Mouse (Mus musculus): Measurements from ENCODE around the gene H1fnt. TPM values are rescaled to one million over a fixed set of nuclear protein-coding genes. Genes with fewer than 3 reads are reported as not detected.
A peak's percentile ranks its signal among the peaks of the same experiment; 100 is the strongest.

Gene H1fnt
- not detected for total RNA-seq (2021)

DNA sequence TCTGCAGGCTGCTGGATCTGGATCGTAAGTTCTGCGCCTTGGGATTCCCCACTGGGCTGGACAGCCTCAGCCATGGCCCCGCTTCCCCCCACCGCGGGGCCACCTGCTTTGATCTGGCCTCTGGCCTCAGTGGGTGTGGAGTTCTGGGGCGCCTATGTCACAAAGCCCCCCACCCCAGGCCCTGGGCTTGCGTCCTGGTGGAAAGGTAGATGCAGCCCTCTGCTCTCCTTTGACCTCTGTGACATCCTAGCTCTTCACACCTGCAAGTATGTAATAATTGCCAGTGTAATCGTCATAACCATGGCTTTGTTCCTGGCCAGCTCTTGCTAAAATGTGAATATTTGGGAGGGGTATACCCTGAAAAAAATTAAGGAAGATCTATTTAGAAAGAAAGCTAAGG is at the start of gene H1fnt:
H1fnt (minus strand) TSS at position 101 of the 400 bp plus-strand sequence.
- intact Hi-C loops (cut with DNase I) = no loop called here
- DNase-seq = no peak

DNA sequence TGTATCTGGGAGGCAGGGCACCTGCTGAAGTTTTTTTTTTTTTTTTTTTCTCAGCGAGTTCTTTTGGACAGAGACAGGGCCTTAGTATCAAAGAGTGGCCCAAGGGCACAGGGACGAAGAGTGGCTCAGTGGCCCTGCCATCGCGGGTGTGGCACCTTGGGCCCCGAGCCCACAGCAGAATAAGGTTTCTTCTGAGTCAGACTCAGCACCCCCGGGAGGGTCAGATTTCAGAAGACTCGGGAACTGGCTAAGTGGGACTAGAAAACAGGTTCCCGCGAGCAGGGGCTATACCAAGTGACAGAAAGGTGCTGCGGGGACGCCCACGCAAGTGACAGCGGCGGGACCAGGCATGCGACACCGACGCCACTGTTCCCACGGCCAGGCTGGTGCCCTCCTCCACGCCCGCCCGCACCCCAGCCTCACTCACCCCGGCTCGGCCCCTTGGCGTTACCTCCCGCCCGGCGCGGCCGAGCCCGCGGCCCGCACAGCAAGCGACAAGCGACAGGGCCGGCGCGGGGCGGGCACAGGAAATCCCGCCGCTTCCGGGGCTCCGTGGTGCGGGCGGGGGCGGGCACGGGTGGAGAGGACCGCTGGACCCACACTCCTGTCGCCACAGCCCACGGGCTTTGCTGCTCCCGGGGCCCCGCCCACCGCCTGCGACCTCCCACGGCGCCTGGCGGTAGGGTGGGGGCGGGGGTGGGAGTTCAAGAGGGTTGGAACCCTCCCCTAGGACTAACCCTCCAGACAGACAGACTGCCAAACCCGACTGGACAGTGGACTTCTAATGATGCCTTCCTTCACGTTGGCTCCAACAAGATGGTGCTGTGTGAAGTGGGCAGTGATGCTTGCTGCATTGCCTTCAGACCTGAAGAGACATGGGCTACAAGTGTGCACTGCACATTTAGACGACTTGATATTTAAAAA is 38.8 kb upstream of the H1fnt start, which contains the start of gene Zfp641:
Zfp641 (minus strand) TSS at position 534 of the 924 bp plus-strand sequence.
- intact Hi-C loops (cut with DNase I) = no loop called here

DNA sequence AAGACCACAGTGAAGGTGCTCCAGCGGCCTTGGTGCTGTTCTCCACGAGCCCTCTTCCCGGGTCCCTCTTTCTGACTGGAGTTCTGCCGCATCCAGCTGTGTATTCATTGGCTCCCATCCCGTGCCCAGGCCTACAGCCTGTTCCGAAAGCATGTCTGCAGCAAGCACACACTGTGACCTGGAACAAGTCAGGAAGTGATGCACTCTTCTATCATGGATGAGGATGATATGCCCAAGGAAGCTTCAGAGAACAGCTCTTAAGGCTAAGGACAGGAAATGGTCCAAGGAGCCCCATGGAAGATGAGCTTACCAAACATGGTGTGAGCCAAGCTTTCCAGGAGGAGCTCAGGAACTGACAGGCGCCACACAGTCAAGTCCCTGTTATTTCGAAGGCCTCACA is 36.6 kb upstream of the H1fnt start:
- DNase-seq = no peak
- intact Hi-C loops (cut with DNase I) = no loop called here

More for the DNA sequence above, 38.8 kb upstream of the H1fnt start, which contains the start of gene Zfp641:
- peak; percentile 31 to 32 for DNase-seq

DNA sequence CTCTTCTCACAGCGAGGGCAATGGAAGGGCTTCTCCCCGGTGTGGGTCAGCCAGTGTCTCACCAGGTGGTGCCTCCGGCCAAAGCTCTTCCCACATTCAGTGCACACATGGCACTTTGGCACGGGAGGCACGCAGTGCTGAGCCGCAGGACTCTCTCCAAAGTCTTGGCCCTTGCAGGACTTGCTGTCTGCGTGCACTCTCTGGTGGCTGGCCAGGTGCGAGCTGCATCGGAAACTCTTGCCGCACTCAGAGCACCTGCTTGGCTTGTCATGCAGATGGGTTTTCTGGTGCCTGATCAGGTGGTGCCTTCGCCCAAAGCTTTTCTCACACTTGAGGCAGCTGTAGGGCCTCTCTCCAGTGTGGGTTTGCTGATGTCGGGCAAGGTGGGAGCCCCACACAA is 31.5 kb upstream of the H1fnt start:
- no peak for DNase-seq

DNA sequence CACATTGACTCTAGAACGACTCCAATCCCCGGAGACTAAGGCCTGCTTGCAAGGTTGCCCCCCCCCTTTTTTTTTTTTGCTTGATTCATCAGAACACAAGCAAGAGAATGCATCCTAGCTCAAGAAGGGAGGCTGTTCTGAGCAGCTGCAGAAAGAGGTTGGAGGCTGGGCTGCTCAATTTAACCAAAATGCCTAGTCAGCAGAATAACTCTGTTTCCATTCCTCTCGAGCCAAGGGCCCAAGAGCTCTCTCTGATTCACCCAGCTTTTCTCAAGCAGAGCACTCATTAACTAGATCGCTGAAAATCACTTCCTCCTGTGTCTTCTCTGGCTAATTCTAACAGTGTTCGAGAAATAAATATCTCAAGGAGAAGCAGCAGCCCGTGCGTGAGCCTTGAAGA is 29.3 kb upstream of the H1fnt start:
- no peak for DNase-seq
- intact Hi-C loops (cut with DNase I) = no loop called here

More for the DNA sequence above, 31.5 kb upstream of the H1fnt start:
- intact Hi-C loops (cut with DNase I) = no loop called here

DNA sequence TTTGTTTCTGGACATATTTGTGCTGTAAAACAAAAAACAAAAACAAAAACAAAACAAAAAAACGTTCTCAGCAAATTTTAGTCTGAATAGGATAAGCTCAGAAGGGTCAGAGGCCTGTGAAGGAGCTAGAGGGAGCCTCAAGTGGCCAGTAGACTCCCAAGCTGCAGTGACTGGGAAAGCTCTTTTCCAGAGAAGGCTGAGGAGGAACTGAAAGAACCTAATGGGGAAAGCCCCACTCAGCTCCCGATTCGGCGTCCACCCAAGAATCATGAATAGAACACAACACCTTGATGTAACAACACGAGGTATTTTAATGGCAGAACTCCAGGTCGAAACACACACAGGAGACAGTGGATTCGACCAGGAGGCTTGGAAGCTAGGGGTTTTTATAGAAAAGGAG is 683 bp upstream of the H1fnt start:
- intact Hi-C loops (cut with DNase I) = no loop called here

DNA sequence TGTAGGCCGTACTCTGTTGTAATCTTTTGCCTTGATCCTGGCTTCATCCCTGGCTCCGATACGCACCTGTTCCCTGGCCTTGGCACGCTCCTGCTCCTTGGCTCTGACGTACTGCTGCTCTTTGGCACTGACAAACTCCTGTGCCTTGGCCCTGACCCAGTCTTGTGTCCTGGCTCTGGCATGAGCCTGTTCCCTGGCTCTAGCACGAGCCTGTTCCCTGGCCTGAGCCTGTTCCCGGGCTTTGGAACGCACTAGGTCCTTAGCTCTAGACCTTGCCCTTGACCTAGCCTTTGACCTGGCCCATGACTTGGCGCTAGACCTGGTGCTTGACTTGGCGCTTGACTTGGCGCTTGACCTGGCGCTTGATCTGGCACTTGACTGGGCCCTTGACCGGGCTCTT is 822 bp downstream of the H1fnt start:
- DNase-seq = no peak
- intact Hi-C loops (cut with DNase I) = no loop called here

More for the DNA sequence above, 683 bp upstream of the H1fnt start:
- no peak for DNase-seq

DNA sequence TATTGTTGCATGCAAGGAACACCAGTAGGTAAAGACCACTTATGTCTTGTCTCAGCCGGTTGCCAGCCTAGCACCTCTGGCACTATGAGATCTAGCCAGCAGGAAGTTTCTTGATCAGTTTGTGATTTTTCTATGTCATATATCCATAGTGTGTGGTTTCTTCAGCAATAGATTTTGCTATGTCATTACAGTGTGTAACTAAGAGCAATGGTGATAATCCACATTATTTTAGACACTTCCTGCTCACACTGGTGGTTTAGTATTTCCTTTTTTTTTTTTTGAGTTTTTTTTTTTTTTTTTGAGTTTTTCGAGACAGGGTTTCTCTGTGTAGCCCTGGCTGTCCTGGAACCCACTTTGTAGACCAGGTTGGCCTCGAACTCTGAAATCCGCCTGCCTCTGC is 21.7 kb downstream of the H1fnt start:
- intact Hi-C loops (cut with DNase I) = no loop called here
- no peak for DNase-seq

DNA sequence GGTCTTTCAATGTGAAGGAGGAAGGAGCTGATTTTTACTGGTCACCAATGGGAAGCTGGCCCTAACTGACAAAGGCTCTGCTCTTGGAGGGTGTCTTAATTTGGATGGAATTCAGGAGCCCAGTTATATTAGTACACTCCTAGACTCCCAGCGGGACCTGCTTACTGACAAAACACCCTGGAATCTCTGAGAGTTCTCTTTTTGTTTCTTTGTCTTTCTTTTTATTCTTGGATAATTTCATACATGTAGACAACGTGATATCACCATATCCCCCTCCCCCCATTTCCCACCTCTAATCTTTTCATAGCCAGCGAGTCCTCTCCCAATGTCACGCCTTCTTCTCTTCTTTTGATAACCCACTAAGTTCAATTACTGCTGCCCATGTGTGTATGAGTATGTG is 22.7 kb downstream of the H1fnt start, which contains the start of gene Olfr286:
Olfr286 (minus strand) TSS at position 101 of the 400 bp plus-strand sequence.
- intact Hi-C loops (cut with DNase I) = no loop called here
- no peak for DNase-seq

DNA sequence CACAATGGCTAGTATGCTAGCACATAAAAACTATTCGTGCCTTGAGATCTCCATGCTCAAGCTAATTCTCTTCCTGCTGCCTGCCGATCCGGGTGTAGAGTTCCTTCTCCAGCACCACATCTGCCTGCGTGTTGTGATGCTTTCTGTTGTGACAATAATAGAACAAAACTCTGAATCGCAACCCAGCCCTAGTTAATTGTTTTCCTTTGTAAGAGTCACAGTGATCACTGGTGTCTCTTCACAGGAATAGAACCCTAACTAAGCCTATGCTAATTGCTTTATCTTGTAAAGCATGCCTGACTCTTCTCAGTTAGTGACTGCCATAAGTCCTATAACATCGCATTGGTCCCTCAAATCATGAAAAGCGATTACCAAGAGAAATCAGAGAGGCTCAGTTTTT is 31.0 kb downstream of the H1fnt start:
- intact Hi-C loops (cut with DNase I) = no loop called here
- DNase-seq = no peak

DNA sequence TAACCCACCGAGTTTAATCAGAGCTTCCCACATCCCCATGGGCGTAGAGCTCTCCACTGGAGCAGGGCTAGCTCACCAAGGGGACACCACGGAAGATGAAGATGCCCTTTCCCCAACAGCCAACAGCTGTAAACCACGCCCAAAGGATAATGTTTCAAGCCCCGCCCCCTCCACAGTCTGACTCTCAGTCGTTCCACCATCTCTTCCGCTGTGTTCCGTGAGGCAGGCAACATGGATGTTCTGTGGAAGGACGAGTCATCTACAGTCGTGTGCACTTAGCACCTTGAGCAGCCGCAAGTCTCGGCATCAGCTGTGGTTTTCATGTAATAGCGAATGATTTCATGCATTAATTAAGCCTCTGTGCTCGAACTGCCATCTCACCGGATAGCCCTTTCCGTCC is 31.5 kb downstream of the H1fnt start:
- DNase-seq = no peak
- intact Hi-C loops (cut with DNase I) = no loop called here

DNA sequence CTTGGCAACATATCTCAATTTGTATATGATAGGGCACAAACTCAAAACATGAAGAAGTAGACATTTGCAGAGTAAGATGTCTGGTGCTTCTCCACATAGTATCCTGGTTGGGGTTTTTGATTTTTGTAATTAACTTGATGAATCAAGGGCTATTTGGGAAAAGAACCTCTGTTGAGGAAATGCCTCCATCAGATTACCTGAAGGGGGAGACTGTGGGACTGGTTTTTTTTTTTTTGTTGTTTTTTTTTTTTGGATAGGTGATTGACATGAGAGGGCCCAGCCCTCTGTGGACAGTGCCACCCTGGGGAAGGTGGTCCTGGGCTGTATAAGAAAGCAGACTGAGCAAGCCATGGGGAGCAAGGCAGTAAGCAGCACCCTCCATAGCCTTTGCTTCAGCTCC is 34.7 kb downstream of the H1fnt start:
- intact Hi-C loops (cut with DNase I) = no loop called here
- DNase-seq = no peak

DNA sequence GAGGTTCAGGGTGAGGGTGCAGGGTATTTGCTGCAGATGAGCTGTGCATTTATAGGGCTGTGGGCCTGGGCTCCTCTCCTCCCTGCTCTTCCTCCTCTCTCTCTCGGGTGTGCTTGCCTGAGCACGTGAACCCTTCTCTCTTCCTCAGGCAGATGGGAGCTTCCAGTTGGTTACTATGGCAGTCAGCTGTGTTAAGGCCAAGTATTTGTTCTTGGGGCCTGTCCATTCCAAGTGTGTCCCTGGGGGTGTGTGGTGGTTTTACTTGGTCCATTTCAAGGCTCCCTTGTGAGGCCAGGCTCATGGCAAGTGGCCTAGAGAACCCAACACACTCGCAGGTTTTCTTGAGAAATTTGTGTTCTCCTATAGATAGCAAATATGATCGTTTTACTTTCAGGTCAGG is 36.2 kb downstream of the H1fnt start, which contains the start of the genes Gm44579 and Olfr287:
Gm44579 (minus strand) TSS at position 101 of the 400 bp plus-strand sequence.
Olfr287 (minus strand) TSS at position 180 of the 400 bp plus-strand sequence.
- DNase-seq = no peak
- intact Hi-C loops (cut with DNase I) = no loop called here

DNA sequence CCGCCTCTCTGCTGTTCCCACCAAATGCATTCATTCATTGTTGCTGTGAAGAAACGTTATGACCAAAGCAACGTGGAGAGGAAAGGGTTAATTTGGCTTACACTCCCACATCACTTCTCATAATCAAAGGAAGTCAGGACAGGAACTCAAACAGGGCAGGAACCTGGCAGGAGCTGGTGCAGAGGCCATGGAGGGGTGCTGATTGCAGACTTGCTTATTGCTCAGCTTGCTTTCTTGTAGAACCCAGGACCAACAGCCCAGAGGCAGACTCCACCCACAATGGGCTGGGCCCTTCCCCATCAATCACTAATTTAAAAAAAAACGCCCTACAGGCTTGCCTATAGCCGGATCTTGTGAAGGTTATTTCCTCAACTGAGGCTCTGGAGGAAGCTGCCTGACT is 43.0 kb downstream of the H1fnt start:
- no peak for DNase-seq
- intact Hi-C loops (cut with DNase I) = no loop called here

DNA sequence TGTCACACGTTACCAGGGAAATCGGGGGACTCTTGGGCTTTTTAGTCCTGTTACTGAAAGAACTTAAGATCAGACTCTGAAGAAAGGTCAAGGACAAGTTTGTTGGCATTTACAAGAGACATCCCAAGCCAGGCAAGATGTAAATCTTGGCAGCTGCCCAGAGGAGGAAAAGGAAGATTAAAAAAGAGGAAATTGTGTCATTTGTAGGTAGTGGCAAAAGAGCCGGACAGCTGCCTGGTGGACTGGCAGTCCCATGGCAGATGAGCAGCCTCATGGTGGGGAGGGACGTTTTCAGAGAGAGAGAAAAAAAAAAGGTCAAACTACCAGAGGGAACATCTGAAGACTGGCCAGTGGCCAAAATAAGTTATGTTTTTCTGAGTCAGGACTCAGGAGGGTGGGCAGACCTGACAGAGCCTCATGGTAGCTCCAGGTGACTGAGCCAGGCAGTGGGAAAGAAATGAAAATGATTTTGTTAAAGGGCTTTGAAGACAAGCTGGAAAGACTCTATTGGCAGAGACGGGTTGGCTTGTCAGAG is 43.7 kb downstream of the H1fnt start:
- no peak for DNase-seq
- intact Hi-C loops (cut with DNase I) = no loop called here

DNA sequence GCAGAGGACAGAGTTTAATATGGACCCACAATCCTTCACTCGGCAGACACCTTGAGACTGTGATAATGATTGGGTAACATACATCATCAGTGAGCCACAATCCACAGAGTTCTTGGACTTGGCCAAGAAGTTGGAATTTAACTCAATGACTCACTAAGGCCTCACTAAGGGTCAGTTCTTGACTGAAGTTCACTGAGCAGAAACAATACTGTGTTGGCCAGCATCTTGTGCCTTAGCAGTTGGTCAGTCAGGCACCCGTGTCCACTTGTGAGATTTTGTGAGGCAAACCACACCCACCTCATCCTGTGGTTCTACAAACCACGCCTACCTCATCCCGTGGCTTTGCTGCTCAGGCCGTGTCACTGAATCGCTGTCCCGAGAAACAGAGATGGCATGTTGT is 47.4 kb downstream of the H1fnt start:
- DNase-seq = no peak
- intact Hi-C loops (cut with DNase I) = no loop called here

Other genes starting within 250 kb of the H1fnt start
- gene Pfkm, start 164.7 kb downstream of the H1fnt start, total RNA-seq (2021) = 100 to 1,000 TPM; 876 to 924 TPM
- gene Senp1, start 163.5 kb downstream of the H1fnt start, total RNA-seq (2021) = 10 to 100 TPM in 1 of 2 experiments, 1 to 10 TPM in 1; 9.9 to 11.3 TPM
- 100 to 1,000 TPM in 1 of 2 experiments, 10 to 100 TPM in 1; 98.7 to 109 TPM for gene Asb8, start 91.7 kb downstream of the H1fnt start, total RNA-seq (2021)
- gene Ccdc184, start 90.1 kb downstream of the H1fnt start, total RNA-seq (2021) = 1 to 10 TPM in 1 of 2 experiments, under 1 TPM in 1; 0.60 to 1.0 TPM
- not detected for gene Olfr288, start 61.8 kb downstream of the H1fnt start, total RNA-seq (2021)
- gene Gm44579, start 36.3 kb downstream of the H1fnt start, total RNA-seq (2021) = not detected
- gene Olfr287, start 36.2 kb downstream of the H1fnt start, total RNA-seq (2021) = not detected
- gene Olfr286, start 22.8 kb downstream of the H1fnt start, total RNA-seq (2021) = not detected
- gene Zfp641, start 38.9 kb upstream of the H1fnt start, total RNA-seq (2021) = 1 to 10 TPM; 5.7 to 6.7 TPM
- gene Olfr285, start 60.1 kb upstream of the H1fnt start, total RNA-seq (2021) = not detected
- gene Olfr284, start 83.7 kb upstream of the H1fnt start, total RNA-seq (2021) = not detected
- not detected for gene Olfr283, start 123.7 kb upstream of the H1fnt start, total RNA-seq (2021)
- gene Olfr282, start 173.9 kb upstream of the H1fnt start, total RNA-seq (2021) = not detected
- gene Olfr281, start 195.3 kb upstream of the H1fnt start, total RNA-seq (2021) = not detected
- gene OR5BS1P, start 212.6 kb upstream of the H1fnt start, total RNA-seq (2021) = not detected
- not detected for gene Lalba, start 225.4 kb upstream of the H1fnt start, total RNA-seq (2021)
- not detected for gene Olfr279, start 235.1 kb upstream of the H1fnt start, total RNA-seq (2021)

All from heart, postnatal 36 days (tissue).